Mouse (Mus musculus) hindbrain, embryonic 11.5 days (tissue): ENCODE results near the gene Rprd1b. TPM values are rescaled to one million over a fixed set of nuclear protein-coding genes. Genes with fewer than 3 reads are reported as not detected.
A peak's percentile ranks its signal among the peaks of the same experiment; 100 is the strongest.

Experiments
- ATAC-seq: fragments of 200-750 bp; cut with Nextera tagmentation; 2 replicates; pipeline ENCODE4 v1.8.0; 2017; ENCODE audit warnings: mild to moderate bottlenecking, moderate TSS enrichment, moderate library complexity; ENCODE audit not compliant: low FRiP score
- DNase-seq: peaks from one replicate; pipeline ENCODE4 v3.0.0-alpha.2; 2015; ENCODE audit warnings: low spot score
- H3K27ac ChIP-seq: fragments of 300-500 bp; sonication (generic); 2 replicates; pipeline ENCODE4 v1.5.1; 2014; ENCODE audit warnings: mild to moderate bottlenecking, low read depth, low read length
- H3K27me3 ChIP-seq: fragments of 300-500 bp; sonication (generic); 2 replicates; pipeline ENCODE4 v1.6.1; 2014; ENCODE audit warnings: mild to moderate bottlenecking, low read length, moderate library complexity, mixed read lengths; ENCODE audit not compliant: control insufficient read depth, insufficient read depth
- H3K36me3 ChIP-seq: fragments of 300-500 bp; sonication (generic); 2 replicates; pipeline ENCODE4 v1.6.1; 2014; ENCODE audit warnings: mild to moderate bottlenecking, low read length, moderate library complexity, mixed read lengths; ENCODE audit not compliant: control insufficient read depth, insufficient read depth
- H3K4me1 ChIP-seq: fragments of 300-500 bp; sonication (generic); replicated peaks from 2 replicates; pipeline ENCODE4 v1.6.1; 2014; ENCODE audit warnings: low read length, mixed read lengths; ENCODE audit not compliant: control insufficient read depth, insufficient read depth
- H3K4me2 ChIP-seq: fragments of 300-500 bp; sonication (generic); replicated peaks from 2 replicates; pipeline ENCODE4 v1.6.1; 2014; ENCODE audit warnings: mild to moderate bottlenecking, low read depth, low read length
- H3K4me3 ChIP-seq: fragments of 300-500 bp; sonication (generic); 2 replicates; pipeline ENCODE4 v1.5.1; 2014; ENCODE audit warnings: low read depth, low read length
- H3K9ac ChIP-seq: fragments of 300-500 bp; sonication (generic); 2 replicates; pipeline ENCODE4 v1.6.1; 2014; ENCODE audit warnings: low read depth, low read length
- H3K9me3 ChIP-seq: fragments of 300-500 bp; sonication (generic); 2 replicates; pipeline ENCODE4 v1.6.1; 2016; ENCODE audit warnings: low read length; ENCODE audit not compliant: control insufficient read depth
- WGBS: fragments of 180-500 bp; shearing (Covaris S2); extraction: QIAGEN DNeasy Blood & Tissue Kit; methylation state at CpG from one replicate; pipeline ENCODE4 v1.1.7; 2014; 5-methylcytosine and 5-hydroxymethylcytosine counted together
- polyA plus RNA-seq: library from polyadenylated mRNA; unstranded; fragments of >200 nt; fragmentation: Nextera tagmentation; extraction: Ambion mirVana; gene quantifications from 2 replicates; pipeline ENCODE4 v1.2.1, GENCODE M21; 2014

The Rprd1b gene
- polyA plus RNA-seq, 1 experiment from 2014 or later: 67.4 TPM

GRCm38 (mm10) chr2:158177574-158177973, 149.3 kb downstream of the Rprd1b start:
- ATAC-seq: no peak

GRCm38 (mm10) chr2:158178139-158178538, 149.8 kb downstream of the Rprd1b start:
- no peaks in the 10 kb centered on the region for H3K27me3 ChIP-seq
- H3K4me1 ChIP-seq: 0 out of 2 replicates have a peak, but pooled peaks cover 6% of the 10 kb centered on the region
- H3K4me2 ChIP-seq: no peak overlapping the region
- no peaks in the 10 kb centered on the region for H3K36me3 ChIP-seq
- H3K9ac ChIP-seq: no peak overlapping the region
- no peak overlapping the region for H3K27ac ChIP-seq
- H3K4me3 ChIP-seq: no peak overlapping the region
- H3K9me3 ChIP-seq: no peaks in the 10 kb centered on the region
- WGBS: 81% methylated on average over 4 of the region's 4 CpGs
- ATAC-seq: no peak
- no peak for DNase-seq

More at GRCm38 (mm10) chr2:158177574-158177973, 149.3 kb downstream of the Rprd1b start:
- H3K9me3 ChIP-seq: no peaks in the 10 kb centered on the region
- H3K36me3 ChIP-seq: no peaks in the 10 kb centered on the region
- no peak overlapping the region for H3K9ac ChIP-seq
- no peak overlapping the region for H3K27ac ChIP-seq
- 0 out of 2 replicates have a peak, but pooled peaks cover 6% of the 10 kb centered on the region for H3K4me1 ChIP-seq
- DNase-seq: no peak
- WGBS: 45% methylated on average over 3 of the region's 3 CpGs
- no peak overlapping the region for H3K4me2 ChIP-seq
- H3K4me3 ChIP-seq: no peak overlapping the region
- no peaks in the 10 kb centered on the region for H3K27me3 ChIP-seq

GRCm38 (mm10) chr2:158178696-158179369, 150.5 kb downstream of the Rprd1b start:
- H3K4me2 ChIP-seq: peak overlapping the region; percentile 37
- no peaks in the 10 kb centered on the region for H3K27me3 ChIP-seq
- H3K27ac ChIP-seq: no peak overlapping the region
- no peak overlapping the region for H3K9ac ChIP-seq
- peak; percentile 77 for DNase-seq
- H3K36me3 ChIP-seq: no peaks in the 10 kb centered on the region
- H3K4me3 ChIP-seq: peak overlapping the region; percentile 24
- 9% methylated on average over 15 of the region's 19 CpGs for WGBS
- H3K4me1 ChIP-seq: 0 out of 2 replicates have a peak, but pooled peaks cover 6% of the 10 kb centered on the region
- ATAC-seq: peak; percentile 77
- H3K9me3 ChIP-seq: no peaks in the 10 kb centered on the region

GRCm38 (mm10) chr2:158179370-158180111, 151.2 kb downstream of the Rprd1b start:
- 0 out of 2 replicates have a peak, but pooled peaks cover 6% of the 10 kb centered on the region for H3K4me1 ChIP-seq
- no peak overlapping the region for H3K9ac ChIP-seq
- no peaks in the 10 kb centered on the region for H3K36me3 ChIP-seq
- H3K4me3 ChIP-seq: peak overlapping the region; percentile 24
- ATAC-seq (peak; percentile 20), DNase-seq (no peak)
- no peaks in the 10 kb centered on the region for H3K27me3 ChIP-seq
- peak overlapping the region; percentile 37 for H3K4me2 ChIP-seq
- no peak overlapping the region for H3K27ac ChIP-seq
- 26% methylated on average over 18 of the region's 18 CpGs for WGBS
- H3K9me3 ChIP-seq: no peaks in the 10 kb centered on the region

GRCm38 (mm10) chr2:158180797-158181196, 152.5 kb downstream of the Rprd1b start:
- H3K27me3 ChIP-seq: no peaks in the 10 kb centered on the region
- DNase-seq: peak; percentile 79
- H3K36me3 ChIP-seq: no peaks in the 10 kb centered on the region
- H3K4me3 ChIP-seq: no peak overlapping the region
- H3K4me1 ChIP-seq: 0 out of 2 replicates have a peak, but pooled peaks cover 6% of the 10 kb centered on the region
- H3K4me2 ChIP-seq: no peak overlapping the region
- no peak overlapping the region for H3K9ac ChIP-seq
- no peak for ATAC-seq
- no peak overlapping the region for H3K27ac ChIP-seq
- WGBS: 38% methylated on average over 9 of the region's 9 CpGs
- H3K9me3 ChIP-seq: no peaks in the 10 kb centered on the region

Other genes starting within 250 kb of the Rprd1b start
- gene Vstm2l, start 113.8 kb upstream of the Rprd1b start, polyA plus RNA-seq: 4.5 and 6.4 TPM in 2 replicates
- gene Tti1, start 64 bp upstream of the Rprd1b start, polyA plus RNA-seq: 21.9 and 22.7 TPM in 2 replicates
- 4.2 and 4.3 TPM in 2 replicates for gene Tgm2, start 117.9 kb downstream of the Rprd1b start, polyA plus RNA-seq
- 1.9 and 2.3 TPM in 2 replicates for gene D630003M21Rik, start 200.7 kb downstream of the Rprd1b start, polyA plus RNA-seq
- not detected in 2 replicates for gene Bpi, start 229.6 kb downstream of the Rprd1b start, polyA plus RNA-seq